ENCODE assay signal across 8 mouse cellular contexts in genomic region chr11:3266079-3266685, GRCm38 (mm10). TPM values are rescaled to one million over a fixed set of nuclear protein-coding genes. Genes with fewer than 3 reads are reported as not detected.
DNase-seq lines count a peak whose midpoint lies in the region; ATAC-seq and TF ChIP-seq lines count a peak whose summit lies in the region.

TSS of gene Drg1 (minus strand) at chr11:3266415.

- no peak for TF ChIP-seq CTCF in bone marrow macrophage, adult 2 months (IDR thresholded peaks at IDR 0.05; ENCODE audit: low read depth, low read length)
- no peak for TF ChIP-seq CTCF in embryonic fibroblast, embryonic 13.5 days (IDR thresholded peaks at IDR 0.05; ENCODE audit: borderline replicate concordance, insufficient read depth, low read length)

- ATAC-seq in kidney, embryonic 14.5 days (ENCODE audit: low FRiP score, low TSS enrichment): peak; percentile 99
- peak; percentile 98 for ATAC-seq in limb, embryonic 15.5 days (ENCODE audit: insufficient number of reproducible peaks, low FRiP score, low TSS enrichment, low read depth)

- peaks cover 11% of the 10 kb centered on the region for H3K4me1 ChIP-seq in bone marrow macrophage, adult 2 months (ENCODE audit: control insufficient read depth, insufficient read depth, low read length)
- no peaks in the 10 kb centered on the region; the same call in 1 of the 2 replicates for H3K4me1 ChIP-seq in embryonic fibroblast, embryonic 13.5 days (ENCODE audit: control insufficient read depth, insufficient read depth, low read length)
- peaks cover 10% of the 10 kb centered on the region; the same call in 1 of the 2 replicates for H3K4me1 ChIP-seq in kidney, embryonic 14.5 days (ENCODE audit: control insufficient read depth, insufficient read depth, low read length)
- peaks cover 16% of the 10 kb centered on the region for H3K4me1 ChIP-seq in limb, embryonic 15.5 days

- H3K36me3 ChIP-seq in kidney, embryonic 14.5 days (ENCODE audit: control insufficient read depth, insufficient read depth, low read length): peaks cover 26% of the 10 kb centered on the region
- H3K36me3 ChIP-seq in limb, embryonic 15.5 days: peaks cover 25% of the 10 kb centered on the region

- H3K4me3 ChIP-seq in bone marrow macrophage, adult 2 months (ENCODE audit: insufficient read depth, low read length): peak within 1 kb of the TSS; percentile 99
- H3K4me3 ChIP-seq in embryonic fibroblast, embryonic 13.5 days (ENCODE audit: insufficient read depth, low read length): peak within 1 kb of the TSS; percentile 92
- H3K4me3 ChIP-seq in kidney, embryonic 14.5 days (ENCODE audit: low read length): peak within 1 kb of the TSS; percentile 94
- H3K4me3 ChIP-seq in limb, embryonic 15.5 days: peak within 1 kb of the TSS; percentile 75

- TF ChIP-seq POLR2A in bone marrow macrophage, adult 2 months (IDR thresholded peaks at IDR 0.05; ENCODE audit: borderline replicate concordance, low read depth, low read length): 0 out of 2 replicates have a peak, but pooled peaks have one; percentile 8
- peak; percentile 92 for TF ChIP-seq POLR2A in embryonic fibroblast, embryonic 13.5 days (IDR thresholded peaks at IDR 0.05; ENCODE audit: low read depth, low read length)

- under 1% methylated on average over 72 of the region's 72 CpGs for WGBS in kidney, embryonic 14.5 days
- WGBS in limb, embryonic 15.5 days: under 1% methylated on average over 71 of the region's 72 CpGs

- H3K4me2 ChIP-seq in kidney, embryonic 14.5 days (replicated peaks; ENCODE audit: low read depth, low read length): peak within 1 kb of the TSS; percentile 67
- H3K4me2 ChIP-seq in limb, embryonic 15.5 days: peak within 1 kb of the TSS; percentile 57

- H3K27me3 ChIP-seq in kidney, embryonic 14.5 days (ENCODE audit: control insufficient read depth, insufficient read depth, low read length): no peaks in the 10 kb centered on the region
- H3K27me3 ChIP-seq in limb, embryonic 15.5 days: no peaks in the 10 kb centered on the region

- H3K9ac ChIP-seq in kidney, embryonic 14.5 days (ENCODE audit: low read depth, low read length): peak within 1 kb of the TSS; percentile 98
- peak within 1 kb of the TSS; percentile 96 for H3K9ac ChIP-seq in limb, embryonic 15.5 days

- peak within 1 kb of the TSS; percentile 66 for H3K27ac ChIP-seq in bone marrow macrophage, adult 2 months (ENCODE audit: insufficient read depth, low read depth, low read length)
- H3K27ac ChIP-seq in embryonic fibroblast, embryonic 13.5 days (ENCODE audit: insufficient read depth, low read length): peak within 1 kb of the TSS; percentile 63
- H3K27ac ChIP-seq in kidney, embryonic 14.5 days (ENCODE audit: low read depth, low read length): peak within 1 kb of the TSS; percentile 96
- peak within 1 kb of the TSS; percentile 97 for H3K27ac ChIP-seq in limb, embryonic 15.5 days

- H3K9me3 ChIP-seq in kidney, embryonic 14.5 days (ENCODE audit: control insufficient read depth, low read length): no peaks in the 10 kb centered on the region
- H3K9me3 ChIP-seq in limb, embryonic 15.5 days: no peaks in the 10 kb centered on the region

- peak; percentile 98 for DNase-seq in A20 (ENCODE audit: low read depth, low spot score)
- peak; percentile 93 to 94 for DNase-seq in heart, adult 9 months (ENCODE audit: low spot score in 2 of 2)
- peak; percentile 67 to 86 for DNase-seq in monocyte, adult 2 months (ENCODE audit: low read depth in 1 of 2, low spot score in 2 of 2)
- DNase-seq in spleen, postnatal 36 days (ENCODE audit: low spot score in 2 of 2): peak; percentile 93

RNA-seq across cellular contexts. Expression of gene Drg1, which starts in this region (rescaled TPM):
- 74.1 and 75.0 TPM in 2 replicates for polyA plus RNA-seq in bone marrow macrophage, adult 2 months (2012; ENCODE audit: insufficient read depth, insufficient read length, missing spikeins)
- polyA plus RNA-seq in embryonic fibroblast, embryonic 13.5 days (2011; ENCODE audit: insufficient read length, low read depth, missing spikeins): 102 and 112 TPM in 2 replicates
- polyA plus RNA-seq in kidney, embryonic 14.5 days (2014; fragmentation: Nextera tagmentation; extraction: Ambion mirVana): 225 and 249 TPM in 2 replicates
- polyA plus RNA-seq in limb, embryonic 15.5 days (2015; fragmentation: Nextera tagmentation; extraction: Ambion mirVana): 191 and 199 TPM in 2 replicates

Comparison
In these comparisons a context has a peak if more than half of its experiments do, and no peak if none do; other contexts are left out.
1. Peak in every context shown above with its lines: DNase-seq, ATAC-seq, H3K4me3 ChIP-seq and H3K27ac ChIP-seq.